Mouse (Mus musculus) cerebellum, postnatal 36 days (tissue): ENCODE data around the gene Sptbn1.

Experiments used
- DNase-seq, 2 experiments: peaks; one replicate each; pipeline ENCODE4 v3.0.0; 2021 to 2022; ENCODE audit warnings: mixed read lengths in 2 of 2

Sptbn1 gene

GRCm38 (mm10) chr11:30165861-30166550 is 102.0 kb downstream of the Sptbn1 start:
- no peak for DNase-seq

- DNase-seq: no peak
These were observed 103.3 kb downstream of the Sptbn1 start for GRCm38 (mm10) chr11:30164515-30165214.

- no peak for DNase-seq
These were observed 104.1 kb downstream of the Sptbn1 start for GRCm38 (mm10) chr11:30163870-30164269.

GRCm38 (mm10) chr11:30163081-30163480 is 104.9 kb downstream of the Sptbn1 start:
- no peak for DNase-seq

- no peak for DNase-seq
These were observed 106.2 kb downstream of the Sptbn1 start for GRCm38 (mm10) chr11:30161744-30162143.

- DNase-seq: peak; percentile 77
These were observed 106.8 kb downstream of the Sptbn1 start for GRCm38 (mm10) chr11:30161173-30161650.

GRCm38 (mm10) chr11:30160625-30161172 is 107.3 kb downstream of the Sptbn1 start:
- no peak for DNase-seq

GRCm38 (mm10) chr11:30159545-30160255 is 108.3 kb downstream of the Sptbn1 start:
- DNase-seq: peak; percentile 41 to 43

- DNase-seq: peak; percentile 72 to 81
These were observed 109.8 kb downstream of the Sptbn1 start for GRCm38 (mm10) chr11:30158028-30158700.

- DNase-seq: no peak
These were observed 112.1 kb downstream of the Sptbn1 start for GRCm38 (mm10) chr11:30155887-30156286.

GRCm38 (mm10) chr11:30154980-30155379 is 113.0 kb downstream of the Sptbn1 start:
- DNase-seq: no peak

- no peak for DNase-seq
These were observed 119.1 kb downstream of the Sptbn1 start for GRCm38 (mm10) chr11:30148888-30149287.

- DNase-seq: no peak
These were observed 119.6 kb downstream of the Sptbn1 start for GRCm38 (mm10) chr11:30148378-30148777.

GRCm38 (mm10) chr11:30147882-30148281 is 120.1 kb downstream of the Sptbn1 start:
- no peak for DNase-seq

- no peak for DNase-seq
These were observed 124.9 kb downstream of the Sptbn1 start for GRCm38 (mm10) chr11:30143090-30143489.

GRCm38 (mm10) chr11:30139165-30139826 is 128.7 kb downstream of the Sptbn1 start:
- DNase-seq: no peak

GRCm38 (mm10) chr11:30137081-30137480 is 130.9 kb downstream of the Sptbn1 start:
- peak in 1 of 2 experiments; percentile 22 for DNase-seq

- no peak for DNase-seq
These were observed 133.9 kb downstream of the Sptbn1 start for GRCm38 (mm10) chr11:30134058-30134457.

- DNase-seq: no peak
These were observed 135.4 kb downstream of the Sptbn1 start for GRCm38 (mm10) chr11:30132581-30132980.

- DNase-seq: no peak
These were observed 136.3 kb downstream of the Sptbn1 start for GRCm38 (mm10) chr11:30131640-30132039.

GRCm38 (mm10) chr11:30129339-30129738 is 138.6 kb downstream of the Sptbn1 start:
- no peak for DNase-seq

GRCm38 (mm10) chr11:30126840-30127239 is 141.1 kb downstream of the Sptbn1 start:
- DNase-seq: no peak
